Mouse (Mus musculus): ENCODE data around the gene Use1.
"Not testable (repeated sequence)": the region's sequence is repeated elsewhere in the genome, so short reads cannot be mapped to it uniquely, and the experiment has no call there.

Use1 gene

GRCm38 (mm10) chr8:71366771-71367528 lies at the start of gene Use1:
Use1 (plus strand) TSS chr8:71366848.
- peak; percentile 83 for DNase-seq (ENCODE audit: low spot score)

GRCm38 (mm10) chr8:71318610-71319009 lies 48.0 kb upstream of the Use1 start:
- not testable (repeated sequence) for DNase-seq (ENCODE audit: low spot score)

GRCm38 (mm10) chr8:71319760-71320159 lies 46.9 kb upstream of the Use1 start:
- DNase-seq (ENCODE audit: low spot score), result not testable (repeated sequence)

- DNase-seq (ENCODE audit: low spot score), result no peak
These were observed 43.7 kb upstream of the Use1 start for GRCm38 (mm10) chr8:71322939-71323338.

- no peak for DNase-seq (ENCODE audit: low spot score)
These were observed 41.8 kb upstream of the Use1 start for GRCm38 (mm10) chr8:71324848-71325247.

GRCm38 (mm10) chr8:71337834-71338233 lies 28.8 kb upstream of the Use1 start:
- DNase-seq (ENCODE audit: low spot score), result not testable (repeated sequence)

GRCm38 (mm10) chr8:71340625-71341024 lies 26.0 kb upstream of the Use1 start:
- no peak for DNase-seq (ENCODE audit: low spot score)

GRCm38 (mm10) chr8:71346581-71346980 lies 20.1 kb upstream of the Use1 start:
- DNase-seq (ENCODE audit: low spot score), result no peak

- no peak for DNase-seq (ENCODE audit: low spot score)
These were observed 15.5 kb upstream of the Use1 start for GRCm38 (mm10) chr8:71351117-71351516.

GRCm38 (mm10) chr8:71351520-71351919 lies 15.1 kb upstream of the Use1 start:
- DNase-seq (ENCODE audit: low spot score), result no peak

GRCm38 (mm10) chr8:71358026-71358425 lies 8.6 kb upstream of the Use1 start:
- DNase-seq (ENCODE audit: low spot score), result no peak

- no peak for DNase-seq (ENCODE audit: low spot score)
These were observed 1.0 kb downstream of the Use1 start for GRCm38 (mm10) chr8:71367529-71368176.

GRCm38 (mm10) chr8:71368366-71368765 lies 1.7 kb downstream of the Use1 start:
- DNase-seq (ENCODE audit: low spot score), result no peak

GRCm38 (mm10) chr8:71369040-71369718 lies 2.5 kb downstream of the Use1 start:
- DNase-seq (ENCODE audit: low spot score), result no peak

- DNase-seq (ENCODE audit: low spot score), result no peak
These were observed 4.1 kb downstream of the Use1 start for GRCm38 (mm10) chr8:71370711-71371235.

- peak; percentile 94 for DNase-seq (ENCODE audit: low spot score)
These were observed 4.7 kb downstream of the Use1 start, which contains the start of gene Ocel1 for GRCm38 (mm10) chr8:71371236-71371848. Ocel1 (plus strand) TSS chr8:71371298.

GRCm38 (mm10) chr8:71372427-71372826 lies 5.8 kb downstream of the Use1 start:
- no peak for DNase-seq (ENCODE audit: low spot score)

GRCm38 (mm10) chr8:71373000-71373399 lies 6.4 kb downstream of the Use1 start:
- no peak for DNase-seq (ENCODE audit: low spot score)

GRCm38 (mm10) chr8:71374616-71375206 lies 8.1 kb downstream of the Use1 start:
- DNase-seq (ENCODE audit: low spot score), result no peak

GRCm38 (mm10) chr8:71375581-71376422 lies 9.2 kb downstream of the Use1 start:
- no peak for DNase-seq (ENCODE audit: low spot score)

All from ovary, postnatal 14 days (tissue).